Mouse (Mus musculus) right cerebral cortex, postnatal 14 days (tissue): ENCODE results near the gene Samd4b.
"Not testable (repeated sequence)": the region's sequence is repeated elsewhere in the genome, so short reads cannot be mapped to it uniquely, and the experiment has no call there.

Experiments used
- DNase-seq: peaks from one replicate; pipeline ENCODE4 v3.0.0; 2022

Gene Samd4b

GRCm38 (mm10) chr7:28392429-28393271 is 205.3 kb downstream of the Samd4b start, which contains the start of the genes Med29 and Paf1:
Med29 (minus strand) TSS chr7:28392708.
Paf1 (plus strand) TSS chr7:28392951.
- peak; percentile 92 for DNase-seq

- DNase-seq = no peak
Measured at GRCm38 (mm10) chr7:28390331-28390730, 207.6 kb downstream of the Samd4b start.

- DNase-seq = not testable (repeated sequence)
Measured at GRCm38 (mm10) chr7:28387384-28387783, 210.6 kb downstream of the Samd4b start.

- DNase-seq = not testable (repeated sequence)
Measured at GRCm38 (mm10) chr7:28386877-28387276, 211.1 kb downstream of the Samd4b start.

GRCm38 (mm10) chr7:28386462-28386861 is 211.5 kb downstream of the Samd4b start:
- DNase-seq = peak; percentile 90

GRCm38 (mm10) chr7:28386007-28386406 is 211.9 kb downstream of the Samd4b start:
- no peak for DNase-seq

- no peak for DNase-seq
Measured at GRCm38 (mm10) chr7:28385196-28385595, 212.7 kb downstream of the Samd4b start.

- DNase-seq = no peak
Measured at GRCm38 (mm10) chr7:28384162-28384561, 213.8 kb downstream of the Samd4b start.

- DNase-seq = no peak
Measured at GRCm38 (mm10) chr7:28383606-28384005, 214.3 kb downstream of the Samd4b start.

GRCm38 (mm10) chr7:28382981-28383396 is 215.0 kb downstream of the Samd4b start:
- DNase-seq = peak; percentile 65

GRCm38 (mm10) chr7:28382347-28382951 is 215.5 kb downstream of the Samd4b start:
- no peak for DNase-seq

- DNase-seq = peak; percentile 66
Measured at GRCm38 (mm10) chr7:28381938-28382337, 216.0 kb downstream of the Samd4b start.

- DNase-seq = no peak
Measured at GRCm38 (mm10) chr7:28381017-28381790, 216.7 kb downstream of the Samd4b start.

- DNase-seq = no peak
Measured at GRCm38 (mm10) chr7:28380237-28381016, 217.5 kb downstream of the Samd4b start, which contains the start of gene Zfp36. Zfp36 (minus strand) TSS chr7:28380253.

- peak; percentile 86 for DNase-seq
Measured at GRCm38 (mm10) chr7:28378769-28379651, 218.9 kb downstream of the Samd4b start.

GRCm38 (mm10) chr7:28378066-28378690 is 219.8 kb downstream of the Samd4b start:
- no peak for DNase-seq

- DNase-seq = no peak
Measured at GRCm38 (mm10) chr7:28377190-28378065, 220.5 kb downstream of the Samd4b start.

- no peak for DNase-seq
Measured at GRCm38 (mm10) chr7:28376011-28376771, 221.8 kb downstream of the Samd4b start.
